Mouse (Mus musculus) liver, embryonic 14.5 days (tissue): ENCODE results near the gene Sectm1a. TPM values are rescaled to one million over a fixed set of nuclear protein-coding genes. Genes with fewer than 3 reads are reported as not detected.

ENCODE experiments used
- ATAC-seq: fragments of 200-750 bp; cut with Nextera tagmentation; 2 replicates; pipeline ENCODE4 v1.8.0; 2017; ENCODE audit warnings: moderate number of reproducible peaks, mild to moderate bottlenecking, moderate library complexity; ENCODE audit not compliant: insufficient read depth
- DNase-seq, 3 experiments: peaks; one replicate each; pipeline ENCODE4 v3.0.0-alpha.2; 2012 to 2013; ENCODE audit warnings: low read depth in 3 of 3, low spot score in 3 of 3
- H3K27ac ChIP-seq: fragments of 300-500 bp; sonication (generic); 2 replicates; pipeline ENCODE4 v1.5.1; 2014; ENCODE audit warnings: moderate library complexity, mild to moderate bottlenecking, control low read depth, inconsistent platforms
- H3K27me3 ChIP-seq: fragments of 300-500 bp; sonication (generic); 2 replicates; pipeline ENCODE4 v1.6.1; 2014; ENCODE audit warnings: mild to moderate bottlenecking, low read length, moderate library complexity; ENCODE audit not compliant: control insufficient read depth, insufficient read depth
- H3K36me3 ChIP-seq: fragments of 300-500 bp; sonication (generic); replicated peaks from 2 replicates; pipeline ENCODE4 v1.6.1; 2014; ENCODE audit warnings: low read depth; ENCODE audit not compliant: control insufficient read depth, insufficient read depth
- H3K4me1 ChIP-seq, 2 experiments: fragments of 200-500 bp in 1 of 2; fragments of 300-500 bp in 1 of 2; sonication (generic) in 1 of 2; replicated peaks; 2 replicates each; pipeline ENCODE4 v1.6.1; 2012 to 2014; ENCODE audit warnings: antibody characterized with exemption in 1 of 2, inconsistent platforms in 1 of 2, low read length in 1 of 2; ENCODE audit not compliant: control insufficient read depth in 2 of 2, insufficient read depth in 2 of 2
- H3K4me2 ChIP-seq: fragments of 300-500 bp; sonication (generic); 2 replicates; pipeline ENCODE4 v1.6.1; 2014; ENCODE audit warnings: low read depth, mild to moderate bottlenecking, control low read depth, moderate library complexity
- H3K4me3 ChIP-seq, 2 experiments: fragments of 200-500 bp in 1 of 2; fragments of 300-500 bp in 1 of 2; sonication (generic) in 1 of 2; 2 replicates each; pipeline ENCODE4 v1.5.1; 2012 to 2014; ENCODE audit warnings: low read depth in 2 of 2, low read length in 2 of 2, mild to moderate bottlenecking in 2 of 2, control low read depth in 1 of 2, inconsistent platforms in 1 of 2, moderate library complexity in 1 of 2; ENCODE audit not compliant: insufficient read depth in 1 of 2
- H3K9ac ChIP-seq: fragments of 300-500 bp; sonication (generic); replicated peaks from 2 replicates; pipeline ENCODE4 v1.6.1; 2014; ENCODE audit warnings: mild to moderate bottlenecking, control low read depth, moderate library complexity
- H3K9me3 ChIP-seq: fragments of 300-500 bp; sonication (generic); 2 replicates; pipeline ENCODE4 v1.6.1; 2016; ENCODE audit warnings: low read length, mixed read lengths; ENCODE audit not compliant: control insufficient read depth
- CTCF ChIP-seq: IDR thresholded peaks from 2 replicates; pipeline ENCODE4 v1.5.1; 2016; ENCODE audit warnings: antibody characterized with exemption, low read depth, control low read depth
- EP300 ChIP-seq: IDR thresholded peaks from 2 replicates; pipeline ENCODE4 v1.6.1; 2016; ENCODE audit warnings: antibody characterized with exemption, low read depth
- WGBS: fragments of 180-500 bp; shearing (Covaris S2); extraction: QIAGEN DNeasy Blood & Tissue Kit; methylation state at CpG from one replicate; pipeline ENCODE4 v1.1.7; 2014; ENCODE audit not compliant: insufficient replicate concordance; 5-methylcytosine and 5-hydroxymethylcytosine counted together
- polyA plus RNA-seq, 2 experiments: library from polyadenylated mRNA; depleted of rRNA in 1 of 2; stranded (reverse) in 1 of 2; unstranded in 1 of 2; fragments of >200 nt; fragmentation: Nextera tagmentation in 1 of 2; extraction: Ambion mirVana in 1 of 2; gene quantifications; 2 replicates each; pipeline versions ENCODE4 v1.2.1 to v1.2.3; 2012 to 2014

The Sectm1a gene
- polyA plus RNA-seq, 2 experiments, result 1.0 to 1.3 TPM

DNA sequence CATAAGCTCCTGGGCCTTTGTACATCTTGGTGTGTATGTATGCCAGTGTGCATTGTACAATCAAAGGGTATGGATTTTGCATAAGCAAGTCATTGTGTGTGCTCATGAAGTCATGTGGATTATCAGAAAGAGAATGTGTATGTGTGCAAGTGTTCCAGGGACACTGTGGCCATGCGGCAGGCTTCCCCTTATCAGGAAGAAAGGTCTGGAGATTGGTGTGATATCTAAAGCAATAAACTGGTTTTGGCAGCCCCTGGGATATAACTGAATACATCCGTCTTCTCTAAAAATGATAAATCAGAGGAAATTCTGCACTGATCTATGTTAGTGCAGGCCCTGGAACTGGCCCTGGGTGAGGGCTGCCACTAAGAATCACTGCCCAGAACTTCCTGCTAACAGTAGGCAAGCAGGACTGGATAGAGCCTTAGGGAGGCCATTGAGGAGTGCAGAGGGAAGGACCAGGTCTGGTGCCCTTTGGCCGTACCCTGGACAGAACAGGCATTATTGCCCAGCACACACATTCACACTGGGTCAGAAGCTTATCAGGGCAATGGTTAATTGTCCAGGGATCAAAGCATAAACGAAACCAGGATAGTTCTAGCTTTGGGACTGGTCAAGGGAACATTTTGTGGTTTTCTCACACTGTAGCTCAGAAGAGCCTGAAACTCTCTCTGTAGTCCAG is 20.2 kb upstream of the Sectm1a start:
- no peaks in the 10 kb centered on the region for H3K9me3 ChIP-seq
- H3K9ac ChIP-seq, result no peak overlapping the region
- peaks cover 0 to 12% of the 10 kb centered on the region in 2 experiments; a peak in 2 of 4 replicates for H3K4me1 ChIP-seq
- H3K4me2 ChIP-seq, result no peak overlapping the region
- H3K4me3 ChIP-seq, result no peak overlapping the region
- H3K27ac ChIP-seq, result no peak overlapping the region
- ATAC-seq, result no peak
- 42% methylated on average over 4 of the region's 4 CpGs for WGBS
- TF ChIP-seq EP300 (no peak), CTCF (no peak)
- no peaks in the 10 kb centered on the region for H3K36me3 ChIP-seq
- no peaks in the 10 kb centered on the region for H3K27me3 ChIP-seq
- DNase-seq, result no peak

DNA sequence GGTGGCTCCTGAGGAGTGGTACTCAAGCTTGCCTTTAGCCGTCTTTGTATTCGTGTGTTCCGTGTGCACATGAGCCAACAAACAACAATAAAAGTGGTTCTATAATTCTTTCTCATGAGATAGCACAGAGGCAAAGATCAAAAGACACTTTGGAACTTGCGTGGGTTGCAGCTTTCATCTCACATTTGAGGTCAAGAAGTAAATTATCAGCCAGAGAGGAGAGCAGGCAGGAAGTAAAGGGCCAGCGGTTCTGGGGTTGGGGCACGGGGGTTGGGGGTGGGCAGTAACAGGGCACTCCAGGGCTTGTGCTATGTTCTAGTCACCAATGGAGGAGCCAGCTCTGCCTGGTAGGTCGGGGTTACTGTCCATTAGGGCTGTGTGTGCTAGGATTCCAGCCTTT is 19.7 kb upstream of the Sectm1a start:
- H3K4me1 ChIP-seq, result peaks cover 0 to 12% of the 10 kb centered on the region in 2 experiments; a peak in 2 of 4 replicates
- TF ChIP-seq EP300 (no peak), CTCF (no peak)
- no peaks in the 10 kb centered on the region for H3K9me3 ChIP-seq
- 34% methylated on average over 7 of the region's 7 CpGs for WGBS
- H3K4me3 ChIP-seq, result no peak overlapping the region
- H3K4me2 ChIP-seq, result no peak overlapping the region
- no peak for ATAC-seq
- no peak for DNase-seq
- no peaks in the 10 kb centered on the region for H3K27me3 ChIP-seq
- no peak overlapping the region for H3K27ac ChIP-seq
- no peak overlapping the region for H3K9ac ChIP-seq
- H3K36me3 ChIP-seq, result no peaks in the 10 kb centered on the region

DNA sequence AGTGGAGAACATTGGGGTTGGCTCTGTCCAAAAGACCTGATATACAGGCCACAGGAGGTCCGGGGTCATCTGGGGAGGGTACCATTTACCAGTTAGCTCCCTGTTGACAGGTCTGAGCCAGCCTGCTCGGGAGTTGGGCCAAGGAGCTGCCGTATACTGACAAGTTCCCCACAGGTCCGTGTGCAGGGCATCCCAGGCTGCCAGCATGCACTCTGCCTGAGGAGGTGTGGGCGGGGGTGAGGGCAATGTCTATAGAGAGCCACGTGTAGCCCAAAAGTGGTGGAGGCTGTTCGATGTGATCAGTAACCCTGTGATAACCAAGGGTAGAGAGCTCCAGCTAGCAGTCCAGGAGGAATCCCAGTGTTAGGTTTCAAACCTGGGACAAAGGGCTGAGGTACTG is 18.7 kb upstream of the Sectm1a start:
- Histone ChIP-seq H3K27me3 (no peaks in the 10 kb centered on the region), H3K4me2 (no peak overlapping the region), H3K27ac (no peak overlapping the region), H3K9me3 (no peaks in the 10 kb centered on the region), H3K36me3 (no peaks in the 10 kb centered on the region), H3K4me3 (no peak overlapping the region), H3K9ac (no peak overlapping the region), H3K4me1 (peaks cover 0 to 12% of the 10 kb centered on the region in 2 experiments; a peak in 2 of 4 replicates)
- no peak for TF ChIP-seq EP300
- no peak for TF ChIP-seq CTCF
- WGBS, result 45% methylated on average over 7 of the region's 7 CpGs
- DNase-seq (no peak), ATAC-seq (no peak)

DNA sequence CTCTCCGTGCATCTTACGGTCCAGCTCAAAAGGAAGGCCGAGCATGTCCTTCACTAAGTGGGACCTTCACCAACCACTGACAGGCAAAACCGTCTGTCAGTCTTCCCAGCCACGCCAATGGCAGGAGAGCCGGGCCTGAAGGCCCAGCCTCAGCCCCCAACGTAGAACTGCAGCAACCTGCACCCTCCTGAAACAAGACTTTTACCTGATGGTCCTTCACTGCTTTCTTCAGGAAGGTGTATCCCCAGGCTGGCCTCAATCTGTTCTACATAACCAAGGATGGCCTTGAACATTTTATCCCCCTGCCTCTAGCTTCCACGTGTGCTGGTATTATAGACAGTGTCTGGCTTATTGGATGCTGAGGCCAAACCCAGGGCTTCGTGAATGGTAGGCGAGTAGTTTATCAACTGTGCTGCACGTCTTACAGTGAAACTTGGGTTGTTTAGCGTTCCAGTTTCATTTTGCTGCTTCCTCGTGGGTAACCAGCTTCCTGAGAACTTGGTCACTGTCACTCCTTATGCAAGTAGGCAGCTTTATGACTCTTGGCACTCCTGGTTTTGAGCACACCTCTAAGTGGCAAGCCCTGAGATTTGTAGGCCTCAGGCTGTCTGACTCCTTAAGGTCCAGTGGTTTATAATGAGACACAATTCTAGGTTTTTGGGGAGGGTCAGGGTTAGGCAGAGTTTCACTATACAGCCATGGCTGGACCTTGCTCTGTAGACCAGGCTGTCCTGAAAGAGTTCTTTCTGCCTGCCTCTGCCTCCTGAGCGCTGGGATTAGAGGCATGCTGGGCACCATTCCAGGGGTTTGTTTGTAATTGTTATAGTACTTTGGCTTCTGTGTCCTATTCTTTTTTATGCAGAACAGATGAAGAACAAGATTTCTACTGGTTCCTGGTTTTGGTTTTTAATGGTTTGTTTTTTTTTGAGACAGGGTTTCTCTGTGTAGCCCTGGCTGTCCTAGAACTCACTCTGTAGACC is 11.9 kb upstream of the Sectm1a start:
- H3K27me3 ChIP-seq, result no peaks in the 10 kb centered on the region
- TF ChIP-seq EP300 (no peak), CTCF (no peak)
- H3K9me3 ChIP-seq, result no peaks in the 10 kb centered on the region
- ATAC-seq, result no peak
- H3K4me3 ChIP-seq, result no peak overlapping the region
- 64% methylated on average over 14 of the region's 14 CpGs for WGBS
- no peaks in the 10 kb centered on the region for H3K36me3 ChIP-seq
- no peaks in the 10 kb centered on the region; a peak in 1 of 4 replicates for H3K4me1 ChIP-seq
- no peak overlapping the region for H3K4me2 ChIP-seq
- no peak overlapping the region for H3K27ac ChIP-seq
- H3K9ac ChIP-seq, result no peak overlapping the region
- DNase-seq, result no peak

DNA sequence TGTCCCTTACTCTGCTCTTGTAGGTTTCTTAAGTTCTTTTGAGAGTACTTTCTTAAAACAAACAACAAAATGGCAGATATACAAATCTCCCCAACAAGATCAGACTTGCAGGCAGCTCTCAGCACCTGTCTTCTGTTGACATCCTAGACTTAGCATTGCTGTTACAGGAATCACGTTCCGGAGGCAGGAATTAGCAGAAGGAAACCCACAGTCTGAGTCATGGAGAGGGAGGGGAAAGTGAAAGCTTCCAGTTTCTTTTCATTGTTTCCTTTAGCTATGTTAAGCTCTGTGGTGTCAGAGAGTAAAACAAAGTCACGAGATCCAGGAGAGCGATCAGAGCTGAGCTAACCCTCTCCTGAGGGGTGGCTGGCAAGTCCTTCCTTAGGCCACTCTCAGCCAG is 9.9 kb upstream of the Sectm1a start:
- H3K4me2 ChIP-seq, result no peak overlapping the region
- WGBS, result 48% methylated on average over 4 of the region's 4 CpGs
- no peak overlapping the region for H3K27ac ChIP-seq
- H3K9ac ChIP-seq, result no peak overlapping the region
- H3K36me3 ChIP-seq, result no peaks in the 10 kb centered on the region
- no peaks in the 10 kb centered on the region for H3K9me3 ChIP-seq
- peaks cover 0 to 3% of the 10 kb centered on the region in 2 experiments; a peak in 1 of 4 replicates for H3K4me1 ChIP-seq
- no peak overlapping the region for H3K4me3 ChIP-seq
- no peaks in the 10 kb centered on the region for H3K27me3 ChIP-seq
- no peak for ATAC-seq
- DNase-seq, result no peak
- no peak for TF ChIP-seq CTCF
- no peak for TF ChIP-seq EP300
